Mouse (Mus musculus): ENCODE measurements at regions not wholly inside any gene's neighbourhood (a gene's known extent, or its start where the extent isn't known, plus 50 kb on each side); places are given as distances from the start of the nearest gene placed in this dataset.

DNA sequence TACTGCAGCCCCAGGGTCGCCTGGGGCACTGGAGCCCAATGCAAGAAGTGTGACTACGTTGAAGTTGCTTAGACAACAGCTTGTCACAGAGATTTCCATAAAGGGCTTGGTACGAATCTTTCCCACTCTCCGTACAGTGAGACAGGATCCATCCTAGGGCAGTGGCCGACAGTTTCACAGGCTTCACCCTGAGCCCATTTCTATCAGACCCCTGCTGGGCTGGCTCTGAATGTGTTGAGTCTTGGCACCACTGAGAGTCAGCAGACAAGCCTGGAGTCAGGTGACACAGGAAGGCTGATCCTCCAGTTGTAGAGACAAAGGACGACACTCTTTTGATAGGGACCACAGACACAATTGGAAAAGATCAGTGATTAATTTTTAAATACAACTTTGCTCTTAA lies 255.2 kb downstream of the Irs2 start:
- H3K27ac ChIP-seq (ENCODE audit: control insufficient read depth, insufficient read depth, low read length): no peak overlapping the region
- TF ChIP-seq POLR2A (IDR thresholded peaks at IDR 0.05; ENCODE audit: control insufficient read depth, extremely low read depth, insufficient read depth, low read length, poor library complexity): no peak
- no peak for TF ChIP-seq CTCF (IDR thresholded peaks at IDR 0.05; ENCODE audit: borderline replicate concordance, control insufficient read depth, extremely low read depth, insufficient read depth, low read length, poor library complexity)
- no peak for DNase-seq
- no peak overlapping the region for H3K4me3 ChIP-seq (ENCODE audit: control insufficient read depth, insufficient read depth, low read length)
- H3K4me1 ChIP-seq (replicated peaks; ENCODE audit: control insufficient read depth, insufficient read depth, low read length): no peaks in the 10 kb centered on the region
- no peaks in the 10 kb centered on the region for H3K36me3 ChIP-seq (ENCODE audit: control insufficient read depth, insufficient read depth, low read length)
- WGBS: 86% methylated on average over 6 of the region's 6 CpGs
- no peaks in the 10 kb centered on the region for H3K27me3 ChIP-seq (ENCODE audit: control insufficient read depth, insufficient read depth, low read length)

DNA sequence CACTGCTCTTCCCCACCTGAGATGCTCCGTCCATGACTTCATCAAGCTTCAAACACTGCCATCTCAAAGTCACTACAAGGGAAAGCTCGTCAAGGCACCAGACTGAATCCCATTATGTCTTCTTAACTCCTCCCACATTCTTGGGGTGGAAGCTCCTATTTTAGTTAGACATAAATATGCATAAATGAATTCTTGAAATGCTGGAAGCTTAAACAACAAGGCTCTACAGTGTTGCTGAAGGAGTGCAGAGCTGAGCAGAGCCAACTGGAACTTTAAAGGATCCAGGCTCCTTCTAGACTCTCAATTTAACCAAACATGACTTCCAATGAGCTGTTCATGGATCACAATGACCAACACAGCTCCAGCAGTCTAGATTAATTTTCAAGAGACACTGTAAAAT lies 261.1 kb downstream of the Irs2 start:
- Histone ChIP-seq H3K36me3 (ENCODE audit: control insufficient read depth, insufficient read depth, low read length) (no peaks in the 10 kb centered on the region), H3K27ac (ENCODE audit: control insufficient read depth, insufficient read depth, low read length) (no peak overlapping the region), H3K4me3 (ENCODE audit: control insufficient read depth, insufficient read depth, low read length) (no peak overlapping the region), H3K27me3 (ENCODE audit: control insufficient read depth, insufficient read depth, low read length) (no peaks in the 10 kb centered on the region), H3K4me1 (replicated peaks; ENCODE audit: control insufficient read depth, insufficient read depth, low read length) (no peaks in the 10 kb centered on the region)
- TF ChIP-seq POLR2A (IDR thresholded peaks at IDR 0.05; ENCODE audit: control insufficient read depth, extremely low read depth, insufficient read depth, low read length, poor library complexity) (no peak), CTCF (IDR thresholded peaks at IDR 0.05; ENCODE audit: borderline replicate concordance, control insufficient read depth, extremely low read depth, insufficient read depth, low read length, poor library complexity) (no peak)
- 92% methylated on average over 2 of the region's 2 CpGs for WGBS
- no peak for DNase-seq

DNA sequence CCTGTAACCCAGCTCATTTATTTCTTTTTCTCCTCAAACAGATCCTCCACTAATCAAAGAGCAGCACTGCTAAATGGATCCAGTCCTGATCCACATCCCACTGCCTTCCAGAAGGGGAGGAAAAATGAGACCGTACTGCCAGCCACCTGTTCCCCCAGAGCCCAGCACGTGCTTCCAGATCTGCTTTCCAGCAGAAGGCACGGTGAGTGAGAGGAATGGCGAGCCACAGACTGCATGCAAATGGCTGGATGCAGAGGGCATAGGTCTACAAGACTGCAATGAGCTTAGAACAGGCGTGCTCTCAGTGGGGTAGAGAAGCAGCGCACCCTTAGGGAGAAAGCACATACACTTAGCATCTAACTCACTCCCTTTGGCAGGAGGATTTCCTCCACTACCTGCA lies 265.0 kb downstream of the Irs2 start:
- WGBS: 92% methylated on average over 6 of the region's 6 CpGs
- Histone ChIP-seq H3K36me3 (ENCODE audit: control insufficient read depth, insufficient read depth, low read length) (no peaks in the 10 kb centered on the region), H3K27me3 (ENCODE audit: control insufficient read depth, insufficient read depth, low read length) (no peaks in the 10 kb centered on the region), H3K4me3 (ENCODE audit: control insufficient read depth, insufficient read depth, low read length) (no peak overlapping the region), H3K4me1 (replicated peaks; ENCODE audit: control insufficient read depth, insufficient read depth, low read length) (no peaks in the 10 kb centered on the region), H3K27ac (ENCODE audit: control insufficient read depth, insufficient read depth, low read length) (no peak overlapping the region)
- no peak for DNase-seq
- TF ChIP-seq POLR2A (IDR thresholded peaks at IDR 0.05; ENCODE audit: control insufficient read depth, extremely low read depth, insufficient read depth, low read length, poor library complexity): no peak

DNA sequence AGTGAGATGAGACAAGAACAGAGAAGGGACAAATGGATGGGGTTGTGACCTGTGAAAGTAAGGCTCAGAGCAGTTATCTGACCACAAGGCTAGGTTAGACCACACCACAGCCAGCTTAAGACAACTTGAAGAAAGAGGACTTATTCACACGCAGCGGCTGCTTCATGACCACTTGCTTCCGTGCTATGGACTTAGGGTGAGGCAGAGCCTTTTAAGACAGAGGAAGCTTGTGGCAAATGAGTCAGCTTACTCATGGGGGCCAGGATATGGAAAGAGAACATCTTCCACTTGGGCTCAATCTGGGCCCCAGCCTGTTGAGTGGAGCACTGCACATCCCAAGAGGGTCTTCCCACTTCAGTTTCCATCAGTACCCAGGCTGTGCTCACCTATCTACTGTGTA lies 267.4 kb downstream of the Irs2 start:
- DNase-seq: no peak
- no peak overlapping the region for H3K27ac ChIP-seq (ENCODE audit: control insufficient read depth, insufficient read depth, low read length)
- no peak for TF ChIP-seq CTCF (IDR thresholded peaks at IDR 0.05; ENCODE audit: borderline replicate concordance, control insufficient read depth, extremely low read depth, insufficient read depth, low read length, poor library complexity)
- H3K36me3 ChIP-seq (ENCODE audit: control insufficient read depth, insufficient read depth, low read length): no peaks in the 10 kb centered on the region
- H3K4me3 ChIP-seq (ENCODE audit: control insufficient read depth, insufficient read depth, low read length): no peak overlapping the region
- WGBS: 7% methylated on average over 3 of the region's 3 CpGs
- no peaks in the 10 kb centered on the region for H3K4me1 ChIP-seq (replicated peaks; ENCODE audit: control insufficient read depth, insufficient read depth, low read length)
- no peaks in the 10 kb centered on the region for H3K27me3 ChIP-seq (ENCODE audit: control insufficient read depth, insufficient read depth, low read length)

DNA sequence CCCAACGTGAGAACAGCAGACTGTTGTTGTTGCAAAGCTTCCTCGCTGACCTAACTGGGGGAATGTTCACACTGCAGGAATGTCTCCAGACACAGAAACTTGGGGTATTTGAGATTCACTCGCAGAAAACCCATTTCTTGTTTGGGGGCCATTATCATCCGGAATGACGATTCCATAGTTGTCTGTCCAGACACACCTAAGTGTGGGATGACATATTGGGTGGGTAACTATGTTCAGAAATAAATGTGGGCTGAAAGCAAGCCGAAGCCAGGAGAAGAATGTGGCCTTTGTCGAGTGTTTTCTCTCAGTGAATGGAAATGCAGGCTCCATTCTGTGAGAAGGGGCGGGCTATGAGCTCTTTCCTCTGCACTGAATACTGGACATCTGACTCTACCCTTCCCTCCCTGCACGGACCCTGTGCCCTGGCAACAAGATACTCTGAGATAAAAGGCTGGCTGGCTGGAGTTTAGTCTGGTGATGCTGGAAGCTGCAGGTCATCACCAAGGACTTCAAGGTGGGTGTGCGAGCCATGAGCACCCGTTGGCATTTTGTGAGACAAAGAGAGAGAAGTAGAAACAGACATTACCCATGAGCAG lies 269.7 kb downstream of the Irs2 start:
- DNase-seq: no peak
- 92% methylated on average over 11 of the region's 11 CpGs for WGBS

DNA sequence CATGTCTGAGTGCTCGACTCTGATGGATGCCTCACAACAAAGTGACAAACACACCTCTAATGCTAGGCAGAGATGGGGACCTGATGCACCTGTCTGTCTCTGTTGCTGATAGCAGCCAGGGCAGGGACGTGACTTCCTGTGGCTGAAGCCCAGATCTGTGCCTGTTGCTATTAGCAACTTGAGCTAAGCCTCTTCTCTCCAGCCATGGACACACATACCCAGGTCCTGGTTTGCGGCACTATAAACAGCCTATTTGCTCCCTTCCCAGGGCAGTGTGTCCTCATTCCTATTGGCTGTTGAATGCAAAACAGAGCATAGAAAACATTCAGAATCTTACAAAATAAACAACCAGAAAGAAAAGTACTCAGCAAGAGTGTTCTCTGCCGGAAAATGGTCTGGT lies 273.5 kb downstream of the Irs2 start:
- Histone ChIP-seq H3K36me3 (ENCODE audit: control insufficient read depth, insufficient read depth, low read length) (no peaks in the 10 kb centered on the region), H3K4me1 (replicated peaks; ENCODE audit: control insufficient read depth, insufficient read depth, low read length) (no peaks in the 10 kb centered on the region), H3K27ac (ENCODE audit: control insufficient read depth, insufficient read depth, low read length) (no peak overlapping the region), H3K4me3 (ENCODE audit: control insufficient read depth, insufficient read depth, low read length) (no peak overlapping the region), H3K27me3 (ENCODE audit: control insufficient read depth, insufficient read depth, low read length) (no peaks in the 10 kb centered on the region)
- no peak for DNase-seq
- no peak for TF ChIP-seq CTCF (IDR thresholded peaks at IDR 0.05; ENCODE audit: borderline replicate concordance, control insufficient read depth, extremely low read depth, insufficient read depth, low read length, poor library complexity)
- TF ChIP-seq POLR2A (IDR thresholded peaks at IDR 0.05; ENCODE audit: control insufficient read depth, extremely low read depth, insufficient read depth, low read length, poor library complexity): no peak
- 75% methylated on average over 4 of the region's 4 CpGs for WGBS

More for the DNA sequence above, 269.7 kb downstream of the Irs2 start:
- Histone ChIP-seq H3K36me3 (ENCODE audit: control insufficient read depth, insufficient read depth, low read length) (no peaks in the 10 kb centered on the region), H3K4me1 (replicated peaks; ENCODE audit: control insufficient read depth, insufficient read depth, low read length) (no peaks in the 10 kb centered on the region), H3K27me3 (ENCODE audit: control insufficient read depth, insufficient read depth, low read length) (no peaks in the 10 kb centered on the region), H3K4me3 (ENCODE audit: control insufficient read depth, insufficient read depth, low read length) (no peak overlapping the region), H3K27ac (ENCODE audit: control insufficient read depth, insufficient read depth, low read length) (no peak overlapping the region)
- TF ChIP-seq POLR2A (IDR thresholded peaks at IDR 0.05; ENCODE audit: control insufficient read depth, extremely low read depth, insufficient read depth, low read length, poor library complexity) (no peak), CTCF (IDR thresholded peaks at IDR 0.05; ENCODE audit: borderline replicate concordance, control insufficient read depth, extremely low read depth, insufficient read depth, low read length, poor library complexity) (no peak)

DNA sequence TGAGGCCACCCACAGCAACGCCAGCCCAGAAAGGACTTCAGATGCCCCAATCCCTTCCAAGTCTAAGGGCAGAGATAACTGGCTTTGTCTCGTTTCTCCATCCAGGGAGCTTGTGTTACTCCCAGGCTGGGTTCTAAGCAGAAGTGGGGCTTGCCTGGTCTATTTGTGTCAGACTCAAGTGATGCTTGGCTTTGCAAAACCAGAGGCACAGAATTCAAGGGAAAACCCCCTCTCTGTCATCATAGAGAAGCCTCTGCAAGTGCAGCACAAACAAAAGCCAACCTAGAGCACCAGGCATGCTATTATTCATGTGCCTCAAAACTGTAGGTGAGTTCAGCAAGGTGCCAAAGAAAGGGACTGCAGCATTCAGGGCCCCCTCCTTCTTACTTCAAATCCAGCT lies 284.9 kb downstream of the Irs2 start:
- no peak for DNase-seq
- Histone ChIP-seq H3K4me1 (replicated peaks; ENCODE audit: control insufficient read depth, insufficient read depth, low read length) (no peaks in the 10 kb centered on the region; the same call in 1 of the 2 replicates), H3K4me3 (ENCODE audit: control insufficient read depth, insufficient read depth, low read length) (no peak overlapping the region), H3K27ac (ENCODE audit: control insufficient read depth, insufficient read depth, low read length) (no peak overlapping the region), H3K36me3 (ENCODE audit: control insufficient read depth, insufficient read depth, low read length) (no peaks in the 10 kb centered on the region), H3K27me3 (ENCODE audit: control insufficient read depth, insufficient read depth, low read length) (no peaks in the 10 kb centered on the region)
- no peak for TF ChIP-seq POLR2A (IDR thresholded peaks at IDR 0.05; ENCODE audit: control insufficient read depth, extremely low read depth, insufficient read depth, low read length, poor library complexity)
- no peak for TF ChIP-seq CTCF (IDR thresholded peaks at IDR 0.05; ENCODE audit: borderline replicate concordance, control insufficient read depth, extremely low read depth, insufficient read depth, low read length, poor library complexity)
- 88% methylated on average over 2 of the region's 2 CpGs for WGBS
